Mouse (Mus musculus) brain, embryonic 14.5 days (tissue): ENCODE measurements around the gene Zfp697.

Experiments used
- CTCF ChIP-seq: fragments of 200-500 bp; IDR thresholded peaks from 2 replicates; pipeline ENCODE4 v1.5.1; 2012; ENCODE audit warnings: inconsistent platforms, mild to moderate bottlenecking, moderate library complexity, borderline replicate concordance; ENCODE audit not compliant: insufficient read depth, insufficient read length; ENCODE audit errors: extremely low read depth
- POLR2A ChIP-seq: fragments of 200-500 bp; IDR thresholded peaks from 2 replicates; pipeline ENCODE4 v1.6.1; 2012; ENCODE audit warnings: mild to moderate bottlenecking, inconsistent platforms, borderline replicate concordance; ENCODE audit not compliant: poor library complexity, insufficient read depth, insufficient read length, severe bottlenecking; ENCODE audit errors: extremely low read depth

GRCm38 (mm10) chr3:98387756-98388155 is 5.5 kb downstream of the Zfp697 start:
- TF ChIP-seq POLR2A (no peak), CTCF (no peak)
